Mouse (Mus musculus) forebrain, embryonic 14.5 days (tissue): ENCODE measurements around the gene Camkmt. TPM values are rescaled to one million over a fixed set of nuclear protein-coding genes. Genes with fewer than 3 reads are reported as not detected.
A peak's percentile ranks its signal among the peaks of the same experiment; 100 is the strongest.

ENCODE experiments used
- ATAC-seq: fragments of 200-750 bp; cut with Nextera tagmentation; 2 replicates; pipeline ENCODE4 v1.8.0; 2017; ENCODE audit warnings: mild to moderate bottlenecking, moderate library complexity
- DNase-seq: peaks from one replicate; pipeline ENCODE4 v3.0.0-alpha.2; 2015; ENCODE audit warnings: low spot score
- H3K27ac ChIP-seq: fragments of 300-500 bp; sonication (generic); 2 replicates; pipeline ENCODE4 v1.5.1; 2014; ENCODE audit warnings: low read depth, mild to moderate bottlenecking, control low read depth, low read length, moderate library complexity
- H3K27me3 ChIP-seq: fragments of 300-500 bp; sonication (generic); replicated peaks from 2 replicates; pipeline ENCODE4 v1.6.1; 2014; ENCODE audit warnings: low read length, control low read depth, mixed read lengths; ENCODE audit not compliant: control insufficient read depth, insufficient read depth
- H3K36me3 ChIP-seq: fragments of 300-500 bp; sonication (generic); 2 replicates; pipeline ENCODE4 v1.6.1; 2014; ENCODE audit warnings: low read length, control low read depth; ENCODE audit not compliant: control insufficient read depth, insufficient read depth
- H3K4me1 ChIP-seq: fragments of 300-500 bp; sonication (generic); 2 replicates; pipeline ENCODE4 v1.6.1; 2014; ENCODE audit warnings: antibody characterized with exemption, low read length, control low read depth; ENCODE audit not compliant: control insufficient read depth, insufficient read depth
- H3K4me2 ChIP-seq: fragments of 300-500 bp; sonication (generic); 2 replicates; pipeline ENCODE4 v1.6.1; 2014; ENCODE audit warnings: mild to moderate bottlenecking, control low read depth, low read length
- H3K4me3 ChIP-seq: fragments of 300-500 bp; sonication (generic); 2 replicates; pipeline ENCODE4 v1.5.1; 2014; ENCODE audit warnings: low read depth, low read length, control low read depth
- H3K9ac ChIP-seq: fragments of 300-500 bp; sonication (generic); 2 replicates; pipeline ENCODE4 v1.6.1; 2014; ENCODE audit warnings: mild to moderate bottlenecking, low read length, control low read depth, moderate library complexity
- H3K9me3 ChIP-seq: fragments of 300-500 bp; sonication (generic); replicated peaks from 2 replicates; pipeline ENCODE4 v1.6.1; 2016; ENCODE audit warnings: low read length, control low read depth, mixed read lengths; ENCODE audit not compliant: control insufficient read depth
- WGBS: fragments of 180-500 bp; shearing (Covaris S2); extraction: QIAGEN DNeasy Blood & Tissue Kit; methylation state at CpG from one replicate; pipeline ENCODE4 v1.1.7; 2014; 5-methylcytosine and 5-hydroxymethylcytosine counted together
- polyA plus RNA-seq: library from polyadenylated mRNA; unstranded; fragments of >200 nt; fragmentation: Nextera tagmentation; extraction: Ambion mirVana; gene quantifications from 2 replicates; pipeline ENCODE4 v1.2.1, GENCODE M21; 2014

Camkmt gene
- polyA plus RNA-seq, 1 experiment from 2014 or later = 15.9 TPM

GRCm38 (mm10) chr17:85309046-85309445 lies 218.7 kb downstream of the Camkmt start:
- no peaks in the 10 kb centered on the region for H3K4me1 ChIP-seq
- H3K9me3 ChIP-seq = no peaks in the 10 kb centered on the region
- ATAC-seq = no peak
- H3K27ac ChIP-seq = no peak overlapping the region
- DNase-seq = no peak
- H3K9ac ChIP-seq = no peak overlapping the region
- no peaks in the 10 kb centered on the region for H3K27me3 ChIP-seq
- H3K4me2 ChIP-seq = no peak overlapping the region
- H3K36me3 ChIP-seq = no peaks in the 10 kb centered on the region
- H3K4me3 ChIP-seq = no peak overlapping the region
- 88% methylated on average over 10 of the region's 10 CpGs for WGBS

GRCm38 (mm10) chr17:85311348-85311747 lies 221.0 kb downstream of the Camkmt start:
- 73% methylated on average over 13 of the region's 13 CpGs for WGBS
- H3K27me3 ChIP-seq = no peaks in the 10 kb centered on the region
- ATAC-seq (no peak), DNase-seq (peak; percentile 31)
- no peak overlapping the region for H3K27ac ChIP-seq
- no peaks in the 10 kb centered on the region for H3K9me3 ChIP-seq
- H3K4me3 ChIP-seq = no peak overlapping the region
- H3K36me3 ChIP-seq = no peaks in the 10 kb centered on the region
- H3K4me1 ChIP-seq = no peaks in the 10 kb centered on the region
- no peak overlapping the region for H3K9ac ChIP-seq
- no peak overlapping the region for H3K4me2 ChIP-seq

- Histone ChIP-seq H3K4me3 (no peak overlapping the region), H3K27me3 (no peaks in the 10 kb centered on the region), H3K4me2 (no peak overlapping the region), H3K36me3 (no peaks in the 10 kb centered on the region), H3K9ac (no peak overlapping the region), H3K4me1 (no peaks in the 10 kb centered on the region), H3K27ac (no peak overlapping the region), H3K9me3 (no peaks in the 10 kb centered on the region)
- WGBS = 67% methylated on average over 10 of the region's 10 CpGs
- no peak for DNase-seq
- no peak for ATAC-seq
Observed at GRCm38 (mm10) chr17:85318401-85318800, 228.0 kb downstream of the Camkmt start.

GRCm38 (mm10) chr17:85319779-85320300 lies 229.5 kb downstream of the Camkmt start:
- DNase-seq = peak; percentile 60
- WGBS = 85% methylated on average over 8 of the region's 8 CpGs

GRCm38 (mm10) chr17:85328901-85329300 lies 238.5 kb downstream of the Camkmt start:
- H3K27ac ChIP-seq = no peak overlapping the region
- ATAC-seq = no peak
- H3K9ac ChIP-seq = no peak overlapping the region
- no peaks in the 10 kb centered on the region for H3K27me3 ChIP-seq
- DNase-seq = no peak
- no peaks in the 10 kb centered on the region for H3K9me3 ChIP-seq
- H3K4me3 ChIP-seq = no peak overlapping the region
- H3K4me1 ChIP-seq = no peaks in the 10 kb centered on the region
- 92% methylated on average over 10 of the region's 10 CpGs for WGBS
- H3K36me3 ChIP-seq = no peaks in the 10 kb centered on the region
- H3K4me2 ChIP-seq = no peak overlapping the region

More at GRCm38 (mm10) chr17:85319779-85320300, 229.5 kb downstream of the Camkmt start:
- H3K4me1 ChIP-seq = no peaks in the 10 kb centered on the region
- no peak overlapping the region for H3K4me3 ChIP-seq
- H3K27me3 ChIP-seq = no peaks in the 10 kb centered on the region
- no peaks in the 10 kb centered on the region for H3K36me3 ChIP-seq
- H3K9ac ChIP-seq = no peak overlapping the region
- no peak overlapping the region for H3K4me2 ChIP-seq
- H3K27ac ChIP-seq = no peak overlapping the region
- H3K9me3 ChIP-seq = no peaks in the 10 kb centered on the region
- no peak for ATAC-seq

GRCm38 (mm10) chr17:85335464-85335863 lies 245.1 kb downstream of the Camkmt start:
- no peaks in the 10 kb centered on the region for H3K36me3 ChIP-seq
- H3K27me3 ChIP-seq = no peaks in the 10 kb centered on the region
- ATAC-seq = no peak
- no peak overlapping the region for H3K27ac ChIP-seq
- no peak overlapping the region for H3K9ac ChIP-seq
- no peak overlapping the region for H3K4me3 ChIP-seq
- no peaks in the 10 kb centered on the region for H3K9me3 ChIP-seq
- DNase-seq = no peak
- WGBS = 85% methylated on average over 10 of the region's 10 CpGs
- H3K4me1 ChIP-seq = no peaks in the 10 kb centered on the region
- no peak overlapping the region for H3K4me2 ChIP-seq

- no peak for DNase-seq
- ATAC-seq = no peak
- Histone ChIP-seq H3K27me3 (no peaks in the 10 kb centered on the region), H3K36me3 (no peaks in the 10 kb centered on the region), H3K9me3 (no peaks in the 10 kb centered on the region), H3K4me1 (no peaks in the 10 kb centered on the region), H3K4me2 (no peak overlapping the region), H3K9ac (no peak overlapping the region), H3K4me3 (no peak overlapping the region), H3K27ac (no peak overlapping the region)
- 74% methylated on average over 7 of the region's 7 CpGs for WGBS
Observed at GRCm38 (mm10) chr17:85337666-85338065, 247.3 kb downstream of the Camkmt start.

GRCm38 (mm10) chr17:85341134-85341700 lies 250.9 kb downstream of the Camkmt start:
- peak; percentile 61; the same call in 1 of the 2 replicates for ATAC-seq
- no peak overlapping the region for H3K9ac ChIP-seq
- H3K36me3 ChIP-seq = no peaks in the 10 kb centered on the region
- WGBS = 51% methylated on average over 18 of the region's 18 CpGs
- H3K4me2 ChIP-seq = peak overlapping the region; percentile 18; the same call in 1 of the 2 replicates
- DNase-seq = peak; percentile 43
- no peak overlapping the region for H3K27ac ChIP-seq
- H3K4me1 ChIP-seq = no peaks in the 10 kb centered on the region
- no peaks in the 10 kb centered on the region for H3K27me3 ChIP-seq
- no peak overlapping the region for H3K4me3 ChIP-seq
- no peaks in the 10 kb centered on the region for H3K9me3 ChIP-seq

- Histone ChIP-seq H3K27ac (no peak overlapping the region), H3K9me3 (no peaks in the 10 kb centered on the region), H3K4me2 (no peak overlapping the region), H3K9ac (no peak overlapping the region), H3K36me3 (no peaks in the 10 kb centered on the region), H3K27me3 (no peaks in the 10 kb centered on the region), H3K4me3 (no peak overlapping the region), H3K4me1 (no peaks in the 10 kb centered on the region)
- WGBS = 84% methylated on average over 5 of the region's 5 CpGs
- no peak for ATAC-seq
- DNase-seq = no peak
Observed at GRCm38 (mm10) chr17:85342471-85342870, 252.1 kb downstream of the Camkmt start.
